Mouse (Mus musculus): ENCODE results near the gene Cog1. TPM values are rescaled to one million over a fixed set of nuclear protein-coding genes. Genes with fewer than 3 reads are reported as not detected.
A peak's percentile ranks its signal among the peaks of the same experiment; 100 is the strongest.

The Cog1 gene
- total and polyA plus RNA-seq, 2 experiments from 2014 or later: 12.3 to 26.5 TPM

DNA sequence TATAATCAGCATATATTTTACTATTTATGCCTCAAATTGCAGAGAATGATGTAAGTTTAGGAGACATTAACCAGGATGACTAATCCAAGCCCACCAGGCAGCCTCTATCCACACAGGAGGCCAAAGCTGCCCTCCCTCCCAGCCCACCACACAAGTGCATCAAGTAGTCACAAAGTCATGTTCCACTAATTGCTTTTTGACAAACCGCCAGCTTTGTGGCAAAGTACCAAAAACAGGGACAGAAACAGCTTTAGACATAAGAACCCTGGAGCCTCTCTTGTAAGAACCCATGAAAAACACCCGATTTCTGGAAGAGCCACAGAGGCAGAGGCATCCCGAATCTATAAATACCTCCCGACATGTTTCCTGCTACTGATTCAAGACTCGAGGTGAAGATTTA is 38.7 kb upstream of the Cog1 start:
- DNase-seq (ENCODE audit: low spot score) (no peak), ATAC-seq (ENCODE audit: insufficient read depth, low read depth) (no peak)
- WGBS: 61% methylated on average over 5 of the region's 5 CpGs
- no peaks in the 10 kb centered on the region; the same call in 1 of the 2 replicates for H3K4me1 ChIP-seq (ENCODE audit: control insufficient read depth, insufficient read depth)
- no peak overlapping the region for H3K4me3 ChIP-seq (ENCODE audit: low read depth, low read length)
- no peak overlapping the region for H3K4me2 ChIP-seq (ENCODE audit: low read depth, low read length)
- no peaks in the 10 kb centered on the region for H3K36me3 ChIP-seq (replicated peaks; ENCODE audit: control insufficient read depth, insufficient read depth, low read length)
- no peaks in the 10 kb centered on the region for H3K27me3 ChIP-seq (ENCODE audit: control insufficient read depth, insufficient read depth, low read length)
- no peak overlapping the region for H3K27ac ChIP-seq (ENCODE audit: low read depth)
- TF ChIP-seq CTCF (IDR thresholded peaks at IDR 0.05; ENCODE audit: low read depth) (no peak), EP300 (IDR thresholded peaks at IDR 0.05; ENCODE audit: low read depth) (no peak)
- H3K9ac ChIP-seq (replicated peaks; ENCODE audit: low read depth, low read length): no peak overlapping the region
- H3K9me3 ChIP-seq (replicated peaks; ENCODE audit: control insufficient read depth, low read length): no peaks in the 10 kb centered on the region

DNA sequence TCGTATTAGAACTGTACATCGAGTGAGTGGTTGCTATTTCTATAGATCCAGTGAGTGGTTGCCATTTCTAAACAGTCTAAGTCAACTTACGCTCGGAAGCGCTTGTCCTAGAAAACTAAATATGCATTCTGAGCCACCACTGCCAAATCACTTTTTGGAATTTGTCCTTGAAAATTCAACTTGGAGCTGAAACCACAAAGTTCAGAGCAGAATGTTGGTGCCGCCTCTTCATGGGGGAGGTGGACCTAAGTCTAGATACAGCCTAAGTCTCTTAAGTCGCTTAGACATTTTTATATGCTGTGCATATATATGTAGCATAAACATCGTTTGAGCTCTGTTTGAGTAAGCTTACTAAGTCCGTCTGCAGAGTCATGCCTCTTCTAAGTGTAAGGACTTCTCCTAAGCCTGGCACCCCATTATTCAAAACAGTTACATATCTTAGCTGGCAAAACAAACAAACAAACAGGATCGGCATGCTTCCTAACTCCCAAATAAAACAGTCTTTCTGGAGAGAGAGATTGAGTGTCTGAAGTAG is 37.8 kb upstream of the Cog1 start:
- no peaks in the 10 kb centered on the region for H3K9me3 ChIP-seq (replicated peaks; ENCODE audit: control insufficient read depth, low read length)
- no peak for TF ChIP-seq EP300 (IDR thresholded peaks at IDR 0.05; ENCODE audit: low read depth)
- TF ChIP-seq CTCF (IDR thresholded peaks at IDR 0.05; ENCODE audit: low read depth): no peak
- no peaks in the 10 kb centered on the region; the same call in 1 of the 2 replicates for H3K4me1 ChIP-seq (ENCODE audit: control insufficient read depth, insufficient read depth)
- no peak overlapping the region for H3K4me3 ChIP-seq (ENCODE audit: low read depth, low read length)
- no peaks in the 10 kb centered on the region for H3K36me3 ChIP-seq (replicated peaks; ENCODE audit: control insufficient read depth, insufficient read depth, low read length)
- DNase-seq (ENCODE audit: low spot score): no peak
- 84% methylated on average over 10 of the region's 10 CpGs for WGBS
- H3K27ac ChIP-seq (ENCODE audit: low read depth): no peak overlapping the region
- ATAC-seq (ENCODE audit: insufficient read depth, low read depth): no peak
- no peak overlapping the region; the same call in 1 of the 2 replicates for H3K4me2 ChIP-seq (ENCODE audit: low read depth, low read length)
- H3K9ac ChIP-seq (replicated peaks; ENCODE audit: low read depth, low read length): no peak overlapping the region
- no peaks in the 10 kb centered on the region; the same call in 1 of the 2 replicates for H3K27me3 ChIP-seq (ENCODE audit: control insufficient read depth, insufficient read depth, low read length)

DNA sequence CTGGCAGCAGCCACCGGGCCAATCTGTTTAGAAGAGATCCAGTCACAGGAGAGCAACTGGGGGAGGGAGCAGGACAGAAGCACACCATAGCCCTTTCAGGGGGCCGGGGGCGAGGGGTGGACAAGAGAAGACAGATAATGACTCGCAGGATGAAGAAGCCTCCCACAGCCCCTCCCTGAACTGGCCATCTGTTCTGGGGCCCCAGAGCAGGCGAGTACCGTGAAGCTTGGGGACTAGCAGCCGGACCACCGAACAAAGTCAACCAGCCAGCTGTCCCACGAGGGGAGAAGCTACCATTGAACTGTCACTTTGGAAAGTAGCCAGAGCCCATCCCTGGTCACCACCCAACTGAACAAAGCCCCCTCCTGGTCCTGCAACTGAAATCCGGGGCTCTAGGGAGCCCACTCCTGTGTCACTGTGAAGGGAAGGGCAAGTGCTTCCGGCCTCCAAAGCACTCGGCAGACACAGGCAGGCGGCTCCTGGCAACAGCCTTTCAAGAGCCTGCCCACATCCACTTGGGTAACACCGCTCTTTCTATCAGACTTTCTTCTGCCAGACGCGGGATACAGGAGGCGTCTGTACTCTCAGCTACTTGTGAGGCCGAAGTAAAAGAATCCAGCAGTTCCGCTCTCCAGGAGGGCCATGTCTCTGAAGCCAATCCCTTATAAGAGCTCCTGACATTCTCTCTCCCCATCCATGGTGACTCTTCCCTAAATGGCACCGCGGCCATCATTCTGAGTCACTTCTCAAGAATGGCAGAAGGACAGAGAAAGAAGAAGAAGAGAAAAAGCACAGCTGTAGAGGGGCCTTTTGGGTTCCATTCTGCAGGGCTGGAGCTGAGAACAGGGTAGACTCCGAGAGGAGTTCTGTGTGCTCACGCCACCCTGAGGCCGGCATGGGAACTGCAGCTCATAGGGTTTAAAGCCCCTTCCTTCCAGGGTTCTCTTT is 37.0 kb upstream of the Cog1 start:
- Histone ChIP-seq H3K4me1 (ENCODE audit: control insufficient read depth, insufficient read depth) (no peaks in the 10 kb centered on the region; the same call in 1 of the 2 replicates), H3K27ac (ENCODE audit: low read depth) (no peak overlapping the region), H3K9me3 (replicated peaks; ENCODE audit: control insufficient read depth, low read length) (no peaks in the 10 kb centered on the region), H3K9ac (replicated peaks; ENCODE audit: low read depth, low read length) (no peak overlapping the region), H3K27me3 (ENCODE audit: control insufficient read depth, insufficient read depth, low read length) (peaks cover under 1% of the 10 kb centered on the region; the same call in 1 of the 2 replicates), H3K4me3 (ENCODE audit: low read depth, low read length) (0 out of 2 replicates have a peak overlapping the region, but pooled peaks have one; percentile 7), H3K4me2 (ENCODE audit: low read depth, low read length) (peak overlapping the region; percentile 48), H3K36me3 (replicated peaks; ENCODE audit: control insufficient read depth, insufficient read depth, low read length) (no peaks in the 10 kb centered on the region)
- DNase-seq (ENCODE audit: low spot score): peak; percentile 40
- peak; percentile 63 for TF ChIP-seq CTCF (IDR thresholded peaks at IDR 0.05; ENCODE audit: low read depth)
- no peak for TF ChIP-seq EP300 (IDR thresholded peaks at IDR 0.05; ENCODE audit: low read depth)
- ATAC-seq (ENCODE audit: insufficient read depth, low read depth): 0 out of 2 replicates have a peak, but pooled peaks have one; percentile 30
- WGBS: 14% methylated on average over 24 of the region's 24 CpGs

DNA sequence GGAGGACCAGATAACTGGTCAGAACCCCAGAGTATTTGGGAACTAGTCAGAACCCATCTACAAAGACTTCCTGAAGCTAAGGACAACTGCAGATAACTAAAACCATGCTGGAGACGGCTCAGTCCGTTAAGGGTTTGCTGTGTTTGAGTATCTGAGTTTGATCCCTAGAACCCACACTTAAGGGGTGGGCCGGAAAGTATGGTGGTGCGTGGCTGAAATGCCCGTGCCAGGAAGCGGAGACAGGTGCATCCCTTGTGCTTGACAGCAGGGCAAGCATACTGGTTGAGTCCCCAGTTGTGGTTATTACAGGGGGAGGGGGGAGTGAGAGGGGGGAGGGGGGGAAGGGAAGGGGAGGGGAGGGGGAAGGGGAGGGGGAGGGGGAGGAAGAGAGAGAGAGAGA is 34.5 kb upstream of the Cog1 start:
- no peak overlapping the region for H3K4me2 ChIP-seq (ENCODE audit: low read depth, low read length)
- H3K9ac ChIP-seq (replicated peaks; ENCODE audit: low read depth, low read length): no peak overlapping the region
- no peaks in the 10 kb centered on the region for H3K9me3 ChIP-seq (replicated peaks; ENCODE audit: control insufficient read depth, low read length)
- H3K27ac ChIP-seq (ENCODE audit: low read depth): no peak overlapping the region
- no peak overlapping the region for H3K4me3 ChIP-seq (ENCODE audit: low read depth, low read length)
- H3K4me1 ChIP-seq (ENCODE audit: control insufficient read depth, insufficient read depth): no peaks in the 10 kb centered on the region; the same call in none of the 2 replicates
- ATAC-seq (ENCODE audit: insufficient read depth, low read depth): no peak
- no peaks in the 10 kb centered on the region for H3K36me3 ChIP-seq (replicated peaks; ENCODE audit: control insufficient read depth, insufficient read depth, low read length)
- TF ChIP-seq CTCF (IDR thresholded peaks at IDR 0.05; ENCODE audit: low read depth) (no peak), EP300 (IDR thresholded peaks at IDR 0.05; ENCODE audit: low read depth) (no peak)
- 61% methylated on average over 6 of the region's 6 CpGs for WGBS
- DNase-seq (ENCODE audit: low spot score): no peak
- H3K27me3 ChIP-seq (ENCODE audit: control insufficient read depth, insufficient read depth, low read length): peaks cover 15% of the 10 kb centered on the region

DNA sequence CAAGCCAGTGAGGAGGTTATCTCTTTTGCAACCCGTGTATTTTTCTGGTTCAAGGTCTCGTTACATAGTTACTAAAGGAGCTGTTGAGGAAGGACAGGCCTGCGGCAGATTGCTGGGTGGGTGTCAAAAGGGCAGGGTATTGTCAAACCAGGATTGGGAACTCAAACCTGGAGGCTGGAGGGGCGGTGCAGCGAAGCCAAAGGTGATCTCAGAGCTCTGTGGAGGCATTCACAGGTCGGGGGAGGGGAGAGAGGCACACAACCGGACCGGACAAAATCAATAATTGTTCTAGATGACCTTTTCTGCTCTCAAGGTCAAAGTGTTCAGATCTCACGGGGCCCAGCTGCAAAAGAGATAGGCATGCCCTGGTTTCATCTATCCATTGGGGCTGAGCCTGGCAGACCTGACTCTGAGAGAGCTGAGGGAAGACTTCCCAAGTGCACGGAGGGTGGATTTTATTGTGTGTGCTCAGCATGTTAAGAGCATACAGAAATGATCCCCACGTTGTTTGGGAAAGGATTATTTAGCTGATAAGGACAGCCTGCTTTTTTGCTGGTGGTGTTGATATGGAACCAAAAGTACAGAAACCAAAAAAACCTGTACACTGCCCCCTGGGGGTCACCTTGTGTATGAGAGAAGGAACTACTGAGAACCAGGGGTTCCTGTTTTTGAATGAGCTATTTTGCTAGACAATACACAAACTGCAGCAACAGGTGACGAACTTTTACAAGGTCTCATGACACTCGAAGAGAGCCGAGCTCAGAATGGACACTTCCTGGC is 31.6 kb upstream of the Cog1 start:
- TF ChIP-seq CTCF (IDR thresholded peaks at IDR 0.05; ENCODE audit: low read depth) (no peak; the same call in 1 of the 2 replicates), EP300 (IDR thresholded peaks at IDR 0.05; ENCODE audit: low read depth) (no peak)
- DNase-seq (ENCODE audit: low spot score) (no peak), ATAC-seq (ENCODE audit: insufficient read depth, low read depth) (no peak)
- Histone ChIP-seq H3K36me3 (replicated peaks; ENCODE audit: control insufficient read depth, insufficient read depth, low read length) (no peaks in the 10 kb centered on the region), H3K9me3 (replicated peaks; ENCODE audit: control insufficient read depth, low read length) (no peaks in the 10 kb centered on the region), H3K4me3 (ENCODE audit: low read depth, low read length) (no peak overlapping the region), H3K9ac (replicated peaks; ENCODE audit: low read depth, low read length) (no peak overlapping the region), H3K27me3 (ENCODE audit: control insufficient read depth, insufficient read depth, low read length) (peaks cover 39% of the 10 kb centered on the region), H3K27ac (ENCODE audit: low read depth) (no peak overlapping the region), H3K4me1 (ENCODE audit: control insufficient read depth, insufficient read depth) (no peaks in the 10 kb centered on the region; the same call in none of the 2 replicates), H3K4me2 (ENCODE audit: low read depth, low read length) (no peak overlapping the region)
- 53% methylated on average over 14 of the region's 14 CpGs for whole genome bisulfite sequencing

Data from heart, postnatal 0 days (tissue).